Mouse (Mus musculus): ENCODE data around the gene Speer4e. TPM values are rescaled to one million over a fixed set of nuclear protein-coding genes. Genes with fewer than 3 reads are reported as not detected.

The Speer4e gene
- polyA plus RNA-seq, 1 experiment, result not detected

Other genes with a start within 250 kb of the Speer4e start
- not detected in 2 replicates for gene Gm9758, start 23.5 kb downstream of the Speer4e start, polyA plus RNA-seq (2012; rRNA removed)
- gene Gm10354, start 40.5 kb upstream of the Speer4e start, polyA plus RNA-seq (2012; rRNA removed), result not detected in 2 replicates
- gene Gm17019, start 94.6 kb upstream of the Speer4e start, polyA plus RNA-seq (2012; rRNA removed), result not detected in 2 replicates

All from urinary bladder, adult 2 months (tissue).